Mouse (Mus musculus) cerebellum, adult 2 months (tissue): Measurements from ENCODE around the gene Alk.

Experiments
- CTCF ChIP-seq: fragments of 200-500 bp; IDR thresholded peaks from 2 replicates; pipeline ENCODE4 v1.5.1; 2011; ENCODE audit warnings: low read depth, mild to moderate bottlenecking, control low read depth, low read length, moderate library complexity, borderline replicate concordance; ENCODE audit not compliant: insufficient read depth
- POLR2A ChIP-seq: fragments of 200-500 bp; IDR thresholded peaks from 2 replicates; pipeline ENCODE4 v1.6.1; 2011; ENCODE audit warnings: low read length, control low read depth, borderline replicate concordance; ENCODE audit not compliant: insufficient read depth

DNA sequence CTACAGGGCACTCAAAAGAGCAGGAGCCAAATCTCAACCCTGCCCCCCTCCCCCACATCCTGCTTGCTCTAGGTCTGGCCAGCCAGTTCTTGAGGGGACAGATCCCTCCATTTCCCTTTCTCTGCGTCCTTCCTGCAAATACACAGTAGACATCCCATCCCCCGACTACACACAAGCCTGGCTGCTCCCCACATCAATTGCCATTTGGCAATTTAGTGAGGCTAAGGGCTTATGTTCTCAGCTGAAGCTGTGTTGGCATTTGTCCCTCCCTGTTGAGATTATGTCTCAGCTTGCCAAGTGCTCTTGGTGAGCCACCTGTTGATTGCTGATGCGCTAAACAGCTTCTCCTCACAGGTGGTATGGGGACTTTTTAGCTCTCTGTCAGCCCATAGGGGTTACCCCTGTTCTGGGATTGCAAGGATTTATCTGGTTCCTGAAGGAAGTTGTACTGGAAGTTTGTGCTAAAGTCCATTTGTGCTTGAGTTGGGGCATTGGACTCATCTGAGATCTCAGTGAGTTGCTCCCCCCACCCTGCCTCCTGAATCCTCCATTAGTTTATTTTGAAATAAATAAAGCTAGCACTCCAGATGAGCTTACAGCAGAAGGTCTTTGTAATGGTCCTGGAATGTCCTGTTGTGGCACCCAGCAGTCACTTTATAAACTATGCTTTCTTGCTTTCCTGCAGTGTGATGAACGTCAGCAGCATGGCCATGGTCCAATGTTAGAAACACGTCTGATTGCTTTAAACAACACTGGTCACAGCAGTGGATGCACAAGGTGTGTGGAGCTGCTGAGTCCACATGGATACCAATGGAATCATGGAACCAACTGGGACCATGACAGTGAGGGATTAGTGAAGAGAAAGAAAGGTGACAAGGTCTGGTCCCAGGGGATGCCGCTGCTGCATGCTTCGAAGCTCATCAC lies 353.7 kb downstream of the Alk start:
- TF ChIP-seq CTCF = no peak
- TF ChIP-seq POLR2A = no peak
